8 mouse cellular contexts compared by ENCODE assay signal in genomic region chr11:98768127-98769006, GRCm38 (mm10). TPM values are rescaled to one million over a fixed set of nuclear protein-coding genes. Genes with fewer than 3 reads are reported as not detected.
DNase-seq lines count a peak whose midpoint lies in the region; ATAC-seq and TF ChIP-seq lines count a peak whose summit lies in the region.

No protein-coding gene starts in this region.

- TF ChIP-seq EP300 in MEL (IDR thresholded peaks at IDR 0.05; ENCODE audit: low read depth in 1 of 2, low read length in 2 of 2) = peak in 1 of 2 experiments; percentile 79; a peak in 2 of 4 replicates
- no peak for TF ChIP-seq EP300 in liver, embryonic 14.5 days (IDR thresholded peaks at IDR 0.05; ENCODE audit: low read depth)

- no peak for ATAC-seq in forebrain, embryonic 12.5 days (ENCODE audit: low FRiP score)
- no peak for ATAC-seq in hindbrain, embryonic 13.5 days (ENCODE audit: low FRiP score)
- peak; percentile 73 for ATAC-seq in liver, embryonic 14.5 days (ENCODE audit: insufficient read depth)
- no peak for ATAC-seq in stomach, embryonic 14.5 days (ENCODE audit: insufficient number of reproducible peaks, insufficient read depth, low FRiP score, low read depth)

- peak overlapping the region; percentile 43 for H3K9ac ChIP-seq in MEL (ENCODE audit: control insufficient read depth, low read depth, low read length, poor library complexity, severe bottlenecking)
- H3K9ac ChIP-seq in forebrain, embryonic 12.5 days = peak overlapping the region; percentile 42
- H3K9ac ChIP-seq in hindbrain, embryonic 13.5 days = peak overlapping the region; percentile 55
- H3K9ac ChIP-seq in liver, embryonic 14.5 days (replicated peaks) = peak overlapping the region; percentile 67
- H3K9ac ChIP-seq in stomach, embryonic 14.5 days (replicated peaks; ENCODE audit: low read depth, low read length) = peak overlapping the region; percentile 28; the same call in 1 of the 2 replicates

- TF ChIP-seq RAD21 in MEL (IDR thresholded peaks at IDR 0.05; ENCODE audit: low read depth, low read length) = no peak

- H3K9me3 ChIP-seq in MEL (replicated peaks; ENCODE audit: insufficient read depth, low read length) = no peaks in the 10 kb centered on the region
- H3K9me3 ChIP-seq in forebrain, embryonic 12.5 days = no peaks in the 10 kb centered on the region
- H3K9me3 ChIP-seq in hindbrain, embryonic 13.5 days = no peaks in the 10 kb centered on the region
- no peaks in the 10 kb centered on the region for H3K9me3 ChIP-seq in liver, embryonic 14.5 days (ENCODE audit: control insufficient read depth, low read length)
- no peaks in the 10 kb centered on the region for H3K9me3 ChIP-seq in stomach, embryonic 14.5 days (ENCODE audit: control insufficient read depth, low read depth, low read length)

- TF ChIP-seq POLR2A in MEL (IDR thresholded peaks at IDR 0.05; ENCODE audit: control insufficient read depth in 1 of 2, insufficient read depth in 1 of 2, low read depth in 1 of 2, low read length in 2 of 2, poor library complexity in 1 of 2) = no peak

- peak overlapping the region; percentile 59 for H3K27ac ChIP-seq in MEL (ENCODE audit: control insufficient read depth, low read depth, low read length)
- peak overlapping the region; percentile 83 for H3K27ac ChIP-seq in forebrain, embryonic 12.5 days
- H3K27ac ChIP-seq in hindbrain, embryonic 13.5 days = peak overlapping the region; percentile 88
- peak overlapping the region; percentile 81 for H3K27ac ChIP-seq in liver, embryonic 14.5 days
- H3K27ac ChIP-seq in stomach, embryonic 14.5 days (ENCODE audit: low read length) = peak overlapping the region; percentile 23; the same call in 1 of the 2 replicates

- peak overlapping the region; percentile 47 for H3K4me2 ChIP-seq in forebrain, embryonic 12.5 days
- H3K4me2 ChIP-seq in hindbrain, embryonic 13.5 days = peak overlapping the region; percentile 36
- peak overlapping the region; percentile 80 for H3K4me2 ChIP-seq in liver, embryonic 14.5 days (ENCODE audit: low read depth)
- H3K4me2 ChIP-seq in stomach, embryonic 14.5 days (replicated peaks; ENCODE audit: low read depth, low read length) = peak overlapping the region; percentile 30

- H3K36me3 ChIP-seq in MEL (ENCODE audit: control insufficient read depth in 1 of 2, insufficient read depth in 2 of 2, low read length in 2 of 2) = peaks cover 0 to 56% of the 10 kb centered on the region in 2 experiments; a peak in 2 of 4 replicates
- peaks cover 52% of the 10 kb centered on the region for H3K36me3 ChIP-seq in forebrain, embryonic 12.5 days (replicated peaks)
- peaks cover 66% of the 10 kb centered on the region for H3K36me3 ChIP-seq in hindbrain, embryonic 13.5 days
- H3K36me3 ChIP-seq in liver, embryonic 14.5 days (replicated peaks; ENCODE audit: control insufficient read depth, insufficient read depth, low read depth) = peaks cover 6% of the 10 kb centered on the region; the same call in 1 of the 2 replicates
- peaks cover 42% of the 10 kb centered on the region for H3K36me3 ChIP-seq in stomach, embryonic 14.5 days (ENCODE audit: control insufficient read depth, insufficient read depth, low read length)

- H3K79me2 ChIP-seq in MEL (ENCODE audit: control insufficient read depth, insufficient read depth, low read length, poor library complexity) = no peaks in the 10 kb centered on the region; the same call in 1 of the 2 replicates

- WGBS in forebrain, embryonic 12.5 days = 31% methylated on average over 38 of the region's 39 CpGs
- WGBS in hindbrain, embryonic 13.5 days = 18% methylated on average over 37 of the region's 39 CpGs
- WGBS in liver, embryonic 14.5 days (ENCODE audit: insufficient replicate concordance) = 21% methylated on average over 38 of the region's 39 CpGs
- 18% methylated on average over 39 of the region's 39 CpGs for WGBS in stomach, embryonic 14.5 days

- H3K4me1 ChIP-seq in MEL (ENCODE audit: control insufficient read depth in 1 of 2, insufficient read depth in 2 of 2, low read length in 2 of 2) = peaks cover 37 to 60% of the 10 kb centered on the region in 2 experiments
- peaks cover 48% of the 10 kb centered on the region for H3K4me1 ChIP-seq in forebrain, embryonic 12.5 days
- peaks cover 59% of the 10 kb centered on the region for H3K4me1 ChIP-seq in hindbrain, embryonic 13.5 days (replicated peaks)
- peaks cover 48 to 49% of the 10 kb centered on the region in 2 experiments for H3K4me1 ChIP-seq in liver, embryonic 14.5 days (replicated peaks; ENCODE audit: control insufficient read depth in 2 of 2, insufficient read depth in 2 of 2, low read length in 1 of 2)
- peaks cover 42% of the 10 kb centered on the region for H3K4me1 ChIP-seq in stomach, embryonic 14.5 days (ENCODE audit: control insufficient read depth, insufficient read depth, low read length)

- H3K27me3 ChIP-seq in MEL (ENCODE audit: control insufficient read depth in 1 of 2, insufficient read depth in 2 of 2, low read length in 2 of 2) = no peaks in the 10 kb centered on the region
- no peaks in the 10 kb centered on the region for H3K27me3 ChIP-seq in forebrain, embryonic 12.5 days
- no peaks in the 10 kb centered on the region for H3K27me3 ChIP-seq in hindbrain, embryonic 13.5 days
- H3K27me3 ChIP-seq in liver, embryonic 14.5 days (ENCODE audit: control insufficient read depth, insufficient read depth, low read length) = no peaks in the 10 kb centered on the region
- H3K27me3 ChIP-seq in stomach, embryonic 14.5 days (ENCODE audit: control insufficient read depth, insufficient read depth, low read length) = no peaks in the 10 kb centered on the region

- H3K4me3 ChIP-seq in MEL (ENCODE audit: control insufficient read depth in 1 of 2, insufficient read depth in 1 of 2, low read depth in 2 of 2, low read length in 2 of 2) = no peak overlapping the region
- H3K4me3 ChIP-seq in forebrain, embryonic 12.5 days (replicated peaks) = peak overlapping the region; percentile 21
- no peak overlapping the region for H3K4me3 ChIP-seq in hindbrain, embryonic 13.5 days
- peak overlapping the region; percentile 54 to 61 for H3K4me3 ChIP-seq in liver, embryonic 14.5 days (ENCODE audit: insufficient read depth in 1 of 2, low read depth in 2 of 2, low read length in 2 of 2)
- peak overlapping the region; percentile 1 for H3K4me3 ChIP-seq in stomach, embryonic 14.5 days (ENCODE audit: low read depth, low read length)

- TF ChIP-seq CTCF in MEL (IDR thresholded peaks at IDR 0.05 in 2 of 3, conservative IDR thresholded peaks at IDR 0.05 in 1 of 3; ENCODE audit: control insufficient read depth in 1 of 3, insufficient read depth in 1 of 3, low read depth in 2 of 3, low read length in 3 of 3, poor library complexity in 1 of 3, severe bottlenecking in 1 of 3) = no peak
- 0 out of 2 replicates have a peak, but pooled peaks have one; percentile 10 for TF ChIP-seq CTCF in liver, embryonic 14.5 days (IDR thresholded peaks at IDR 0.05; ENCODE audit: low read depth)

- DNase-seq in cerebellum, adult 8-10 months = peak; percentile 54
- DNase-seq in cerebellum, adult 11 months = no peak
- peak; percentile 84 for DNase-seq in MEL (ENCODE audit: low read depth, low spot score)
- no peak for DNase-seq in liver, embryonic 14.5 days (ENCODE audit: low read depth in 3 of 3, low spot score in 3 of 3)
- no peak for DNase-seq in thymus, postnatal 14 days

RNA-seq across cellular contexts. Expression of gene Nr1d1, which starts 6.8 kb away (rescaled TPM):
- 1.9 and 2.0 TPM in 2 replicates for total RNA-seq in MEL (2012; rRNA removed)
- 1 to 10 TPM in 1 of 2 experiments, not detected in 1; 5.6 TPM for polyA plus RNA-seq in MEL (2012; ENCODE audit: insufficient read depth in 1 of 2, insufficient read length in 2 of 2, low read depth in 1 of 2, low replicate concordance in 2 of 2, missing spikeins in 1 of 2)
- 2.1 and 2.2 TPM in 2 replicates for polyA plus RNA-seq in forebrain, embryonic 12.5 days (2016; fragmentation: Nextera tagmentation; extraction: Ambion mirVana)
- polyA plus RNA-seq in hindbrain, embryonic 13.5 days (2015; fragmentation: Nextera tagmentation; extraction: Ambion mirVana) = 1.9 and 2.4 TPM in 2 replicates
- 0.54 and 0.65 TPM in 2 replicates for polyA plus RNA-seq in liver, embryonic 14.5 days (2012; rRNA removed)
- polyA plus RNA-seq in liver, embryonic 14.5 days (2014; fragmentation: Nextera tagmentation; extraction: Ambion mirVana) = 0.56 and 0.58 TPM in 2 replicates
- polyA plus RNA-seq in stomach, embryonic 14.5 days (2014; fragmentation: Nextera tagmentation; extraction: Ambion mirVana) = 1.7 and 2.3 TPM in 2 replicates

RNA-seq across cellular contexts. Expression of gene Msl1, which starts 26.9 kb away (rescaled TPM):
- total RNA-seq in MEL (2012; rRNA removed) = 35.0 and 37.1 TPM in 2 replicates
- polyA plus RNA-seq in MEL (2012; ENCODE audit: insufficient read depth in 1 of 2, insufficient read length in 2 of 2, low read depth in 1 of 2, low replicate concordance in 2 of 2, missing spikeins in 1 of 2) = 10 to 100 TPM in 1 of 2 experiments, not detected in 1; 49.4 TPM
- polyA plus RNA-seq in forebrain, embryonic 12.5 days (2016; fragmentation: Nextera tagmentation; extraction: Ambion mirVana) = 39.3 and 39.9 TPM in 2 replicates
- polyA plus RNA-seq in hindbrain, embryonic 13.5 days (2015; fragmentation: Nextera tagmentation; extraction: Ambion mirVana) = 31.5 and 33.0 TPM in 2 replicates
- polyA plus RNA-seq in liver, embryonic 14.5 days (2012; rRNA removed) = 11.5 and 15.8 TPM in 2 replicates
- polyA plus RNA-seq in liver, embryonic 14.5 days (2014; fragmentation: Nextera tagmentation; extraction: Ambion mirVana) = 4.5 and 4.9 TPM in 2 replicates
- polyA plus RNA-seq in stomach, embryonic 14.5 days (2014; fragmentation: Nextera tagmentation; extraction: Ambion mirVana) = 21.6 and 22.3 TPM in 2 replicates

RNA-seq across cellular contexts. Expression of gene Thra, which starts 27.9 kb away (rescaled TPM):
- 22.0 and 29.6 TPM in 2 replicates for total RNA-seq in MEL (2012; rRNA removed)
- 10 to 100 TPM in 1 of 2 experiments, not detected in 1; 50.9 TPM for polyA plus RNA-seq in MEL (2012; ENCODE audit: insufficient read depth in 1 of 2, insufficient read length in 2 of 2, low read depth in 1 of 2, low replicate concordance in 2 of 2, missing spikeins in 1 of 2)
- polyA plus RNA-seq in forebrain, embryonic 12.5 days (2016; fragmentation: Nextera tagmentation; extraction: Ambion mirVana) = 53.4 and 59.8 TPM in 2 replicates
- polyA plus RNA-seq in hindbrain, embryonic 13.5 days (2015; fragmentation: Nextera tagmentation; extraction: Ambion mirVana) = 117 and 122 TPM in 2 replicates
- polyA plus RNA-seq in liver, embryonic 14.5 days (2012; rRNA removed) = 14.6 and 15.6 TPM in 2 replicates
- 8.3 and 10.0 TPM in 2 replicates for polyA plus RNA-seq in liver, embryonic 14.5 days (2014; fragmentation: Nextera tagmentation; extraction: Ambion mirVana)
- 61.4 and 62.9 TPM in 2 replicates for polyA plus RNA-seq in stomach, embryonic 14.5 days (2014; fragmentation: Nextera tagmentation; extraction: Ambion mirVana)

RNA-seq across cellular contexts. Expression of gene Casc3, which starts 36.3 kb away (rescaled TPM):
- total RNA-seq in MEL (2012; rRNA removed) = 18.2 and 20.9 TPM in 2 replicates
- polyA plus RNA-seq in MEL (2012; ENCODE audit: insufficient read depth in 1 of 2, insufficient read length in 2 of 2, low read depth in 1 of 2, low replicate concordance in 2 of 2, missing spikeins in 1 of 2) = 10 to 100 TPM; 58.6 to 61.0 TPM
- polyA plus RNA-seq in forebrain, embryonic 12.5 days (2016; fragmentation: Nextera tagmentation; extraction: Ambion mirVana) = 63.2 and 67.4 TPM in 2 replicates
- polyA plus RNA-seq in hindbrain, embryonic 13.5 days (2015; fragmentation: Nextera tagmentation; extraction: Ambion mirVana) = 48.7 and 50.2 TPM in 2 replicates
- 12.2 and 12.7 TPM in 2 replicates for polyA plus RNA-seq in liver, embryonic 14.5 days (2012; rRNA removed)
- polyA plus RNA-seq in liver, embryonic 14.5 days (2014; fragmentation: Nextera tagmentation; extraction: Ambion mirVana) = 11.5 and 13.0 TPM in 2 replicates
- 33.7 and 35.1 TPM in 2 replicates for polyA plus RNA-seq in stomach, embryonic 14.5 days (2014; fragmentation: Nextera tagmentation; extraction: Ambion mirVana)

RNA-seq across cellular contexts. Expression of gene Med24, which starts 39.1 kb away (rescaled TPM):
- 37.5 and 41.4 TPM in 2 replicates for total RNA-seq in MEL (2012; rRNA removed)
- 10 to 100 TPM in 1 of 2 experiments, not detected in 1; 89.8 TPM for polyA plus RNA-seq in MEL (2012; ENCODE audit: insufficient read depth in 1 of 2, insufficient read length in 2 of 2, low read depth in 1 of 2, low replicate concordance in 2 of 2, missing spikeins in 1 of 2)
- 88.1 and 95.0 TPM in 2 replicates for polyA plus RNA-seq in forebrain, embryonic 12.5 days (2016; fragmentation: Nextera tagmentation; extraction: Ambion mirVana)
- 72.4 and 75.2 TPM in 2 replicates for polyA plus RNA-seq in hindbrain, embryonic 13.5 days (2015; fragmentation: Nextera tagmentation; extraction: Ambion mirVana)
- polyA plus RNA-seq in liver, embryonic 14.5 days (2012; rRNA removed) = 25.0 and 29.6 TPM in 2 replicates
- polyA plus RNA-seq in liver, embryonic 14.5 days (2014; fragmentation: Nextera tagmentation; extraction: Ambion mirVana) = 21.3 and 25.6 TPM in 2 replicates
- 39.9 and 41.0 TPM in 2 replicates for polyA plus RNA-seq in stomach, embryonic 14.5 days (2014; fragmentation: Nextera tagmentation; extraction: Ambion mirVana)

Comparison
In these comparisons a context has a peak if more than half of its experiments do, and no peak if none do; other contexts are left out.
1. DNase-seq: peak in cerebellum, adult 8-10 months (single experiment) and MEL (single experiment); none in cerebellum, adult 11 months (single experiment), liver, embryonic 14.5 days (0 of 3) and thymus, postnatal 14 days (single experiment).
2. H3K27ac ChIP-seq: peak in every context shown above with its lines; median percentile 88 in hindbrain, embryonic 13.5 days; 83 in forebrain, embryonic 12.5 days; 81 in liver, embryonic 14.5 days; 59 in MEL; 23 in stomach, embryonic 14.5 days.
3. H3K4me3 ChIP-seq: peak in forebrain, embryonic 12.5 days (single experiment), liver, embryonic 14.5 days (2 of 2) and stomach, embryonic 14.5 days (single experiment); none in MEL (0 of 2) and hindbrain, embryonic 13.5 days (single experiment).
4. H3K4me2 ChIP-seq: peak in every context shown above with its lines; median percentile 80 in liver, embryonic 14.5 days; 47 in forebrain, embryonic 12.5 days; 36 in hindbrain, embryonic 13.5 days; 30 in stomach, embryonic 14.5 days.
5. Peak in every context shown above with its lines, with median percentiles within 50 percentile points of each other: H3K9ac ChIP-seq.